Mouse (Mus musculus): Measurements from ENCODE around the gene Pigl. TPM values are rescaled to one million over a fixed set of nuclear protein-coding genes. Genes with fewer than 3 reads are reported as not detected.
A peak's percentile ranks its signal among the peaks of the same experiment; 100 is the strongest.
"Not testable (repeated sequence)": the region's sequence is repeated elsewhere in the genome, so short reads cannot be mapped to it uniquely, and the experiment has no call there.

The Pigl gene
- polyA plus RNA-seq, 1 experiment from 2014 or later = 12.1 TPM

- H3K4me2 ChIP-seq (ENCODE audit: low read depth, low read length) = peak overlapping the region; percentile 62
- H3K9me3 ChIP-seq (replicated peaks; ENCODE audit: control insufficient read depth, low read length) = no peaks in the 10 kb centered on the region
- WGBS = under 1% methylated on average over 9 of the region's 9 CpGs
- H3K9ac ChIP-seq (replicated peaks; ENCODE audit: low read length) = peak overlapping the region; percentile 98
- peak overlapping the region; percentile 94 for H3K4me3 ChIP-seq (ENCODE audit: low read depth, low read length)
- no peaks in the 10 kb centered on the region for H3K27me3 ChIP-seq (ENCODE audit: control insufficient read depth, insufficient read depth, low read length)
- DNase-seq (ENCODE audit: low spot score) (no peak), ATAC-seq (replicated peaks; ENCODE audit: insufficient number of reproducible peaks, low FRiP score, low TSS enrichment, low read depth) (no peak)
- H3K27ac ChIP-seq (replicated peaks; ENCODE audit: low read depth, low read length) = peak overlapping the region; percentile 94
- no peaks in the 10 kb centered on the region for H3K36me3 ChIP-seq (replicated peaks; ENCODE audit: control insufficient read depth, insufficient read depth, low read depth, low read length)
- no peaks in the 10 kb centered on the region for H3K4me1 ChIP-seq (ENCODE audit: control insufficient read depth, insufficient read depth, low read length)
These were observed 520 bp downstream of the Pigl start for GRCm38 (mm10) chr11:62458780-62459179.

GRCm38 (mm10) chr11:62462529-62462928, 4.3 kb downstream of the Pigl start:
- not testable (repeated sequence) for H3K27ac ChIP-seq (replicated peaks; ENCODE audit: low read depth, low read length); H3K9ac ChIP-seq (replicated peaks; ENCODE audit: low read length); H3K27me3 ChIP-seq (ENCODE audit: control insufficient read depth, insufficient read depth, low read length); H3K4me3 ChIP-seq (ENCODE audit: low read depth, low read length); H3K4me2 ChIP-seq (ENCODE audit: low read depth, low read length); DNase-seq (ENCODE audit: low spot score); H3K36me3 ChIP-seq (replicated peaks; ENCODE audit: control insufficient read depth, insufficient read depth, low read depth, low read length); H3K4me1 ChIP-seq (ENCODE audit: control insufficient read depth, insufficient read depth, low read length); H3K9me3 ChIP-seq (replicated peaks; ENCODE audit: control insufficient read depth, low read length); ATAC-seq (replicated peaks; ENCODE audit: insufficient number of reproducible peaks, low FRiP score, low TSS enrichment, low read depth)
- WGBS = 97% methylated on average over 1 of the region's 1 CpGs

GRCm38 (mm10) chr11:62463225-62463915, 5.1 kb downstream of the Pigl start:
- Histone ChIP-seq H3K4me3 (ENCODE audit: low read depth, low read length) (no peak overlapping the region), H3K27ac (replicated peaks; ENCODE audit: low read depth, low read length) (no peak overlapping the region), H3K9me3 (replicated peaks; ENCODE audit: control insufficient read depth, low read length) (no peaks in the 10 kb centered on the region), H3K4me1 (ENCODE audit: control insufficient read depth, insufficient read depth, low read length) (no peaks in the 10 kb centered on the region), H3K4me2 (ENCODE audit: low read depth, low read length) (no peak overlapping the region), H3K27me3 (ENCODE audit: control insufficient read depth, insufficient read depth, low read length) (no peaks in the 10 kb centered on the region), H3K9ac (replicated peaks; ENCODE audit: low read length) (no peak overlapping the region), H3K36me3 (replicated peaks; ENCODE audit: control insufficient read depth, insufficient read depth, low read depth, low read length) (no peaks in the 10 kb centered on the region)
- WGBS = 75% methylated on average over 2 of the region's 2 CpGs
- no peak for ATAC-seq (replicated peaks; ENCODE audit: insufficient number of reproducible peaks, low FRiP score, low TSS enrichment, low read depth)
- no peak for DNase-seq (ENCODE audit: low spot score)

GRCm38 (mm10) chr11:62464696-62465095, 6.4 kb downstream of the Pigl start:
- H3K9me3 ChIP-seq (replicated peaks; ENCODE audit: control insufficient read depth, low read length) = no peaks in the 10 kb centered on the region
- H3K4me2 ChIP-seq (ENCODE audit: low read depth, low read length) = no peak overlapping the region
- H3K9ac ChIP-seq (replicated peaks; ENCODE audit: low read length) = no peak overlapping the region
- H3K4me1 ChIP-seq (ENCODE audit: control insufficient read depth, insufficient read depth, low read length) = no peaks in the 10 kb centered on the region
- 96% methylated on average over 3 of the region's 3 CpGs for WGBS
- no peaks in the 10 kb centered on the region for H3K27me3 ChIP-seq (ENCODE audit: control insufficient read depth, insufficient read depth, low read length)
- H3K4me3 ChIP-seq (ENCODE audit: low read depth, low read length) = no peak overlapping the region
- H3K27ac ChIP-seq (replicated peaks; ENCODE audit: low read depth, low read length) = no peak overlapping the region
- H3K36me3 ChIP-seq (replicated peaks; ENCODE audit: control insufficient read depth, insufficient read depth, low read depth, low read length) = no peaks in the 10 kb centered on the region
- DNase-seq (ENCODE audit: low spot score) = no peak
- ATAC-seq (replicated peaks; ENCODE audit: insufficient number of reproducible peaks, low FRiP score, low TSS enrichment, low read depth) = no peak

- H3K9ac ChIP-seq (replicated peaks; ENCODE audit: low read length) = no peak overlapping the region
- H3K36me3 ChIP-seq (replicated peaks; ENCODE audit: control insufficient read depth, insufficient read depth, low read depth, low read length) = no peaks in the 10 kb centered on the region
- ATAC-seq (replicated peaks; ENCODE audit: insufficient number of reproducible peaks, low FRiP score, low TSS enrichment, low read depth) (no peak), DNase-seq (ENCODE audit: low spot score) (no peak)
- H3K4me2 ChIP-seq (ENCODE audit: low read depth, low read length) = no peak overlapping the region
- WGBS = 96% methylated on average over 3 of the region's 3 CpGs
- H3K4me3 ChIP-seq (ENCODE audit: low read depth, low read length) = no peak overlapping the region
- H3K27ac ChIP-seq (replicated peaks; ENCODE audit: low read depth, low read length) = no peak overlapping the region
- no peaks in the 10 kb centered on the region for H3K4me1 ChIP-seq (ENCODE audit: control insufficient read depth, insufficient read depth, low read length)
- no peaks in the 10 kb centered on the region for H3K27me3 ChIP-seq (ENCODE audit: control insufficient read depth, insufficient read depth, low read length)
- no peaks in the 10 kb centered on the region for H3K9me3 ChIP-seq (replicated peaks; ENCODE audit: control insufficient read depth, low read length)
These were observed 7.6 kb downstream of the Pigl start for GRCm38 (mm10) chr11:62465849-62466248.

- no peaks in the 10 kb centered on the region for H3K4me1 ChIP-seq (ENCODE audit: control insufficient read depth, insufficient read depth, low read length)
- H3K4me3 ChIP-seq (ENCODE audit: low read depth, low read length) = no peak overlapping the region
- H3K4me2 ChIP-seq (ENCODE audit: low read depth, low read length) = no peak overlapping the region
- DNase-seq (ENCODE audit: low spot score) (no peak), ATAC-seq (replicated peaks; ENCODE audit: insufficient number of reproducible peaks, low FRiP score, low TSS enrichment, low read depth) (no peak)
- 85% methylated on average over 3 of the region's 3 CpGs for WGBS
- H3K9me3 ChIP-seq (replicated peaks; ENCODE audit: control insufficient read depth, low read length) = no peaks in the 10 kb centered on the region
- no peaks in the 10 kb centered on the region for H3K27me3 ChIP-seq (ENCODE audit: control insufficient read depth, insufficient read depth, low read length)
- no peak overlapping the region for H3K27ac ChIP-seq (replicated peaks; ENCODE audit: low read depth, low read length)
- H3K9ac ChIP-seq (replicated peaks; ENCODE audit: low read length) = no peak overlapping the region
- H3K36me3 ChIP-seq (replicated peaks; ENCODE audit: control insufficient read depth, insufficient read depth, low read depth, low read length) = no peaks in the 10 kb centered on the region
These were observed 8.3 kb downstream of the Pigl start for GRCm38 (mm10) chr11:62466546-62466945.

GRCm38 (mm10) chr11:62467289-62467688, 9.0 kb downstream of the Pigl start:
- ATAC-seq (replicated peaks; ENCODE audit: insufficient number of reproducible peaks, low FRiP score, low TSS enrichment, low read depth); DNase-seq (ENCODE audit: low spot score); H3K27ac ChIP-seq (replicated peaks; ENCODE audit: low read depth, low read length); H3K9ac ChIP-seq (replicated peaks; ENCODE audit: low read length); H3K36me3 ChIP-seq (replicated peaks; ENCODE audit: control insufficient read depth, insufficient read depth, low read depth, low read length); H3K27me3 ChIP-seq (ENCODE audit: control insufficient read depth, insufficient read depth, low read length); H3K4me2 ChIP-seq (ENCODE audit: low read depth, low read length); H3K4me1 ChIP-seq (ENCODE audit: control insufficient read depth, insufficient read depth, low read length); H3K9me3 ChIP-seq (replicated peaks; ENCODE audit: control insufficient read depth, low read length); H3K4me3 ChIP-seq (ENCODE audit: low read depth, low read length): not testable (repeated sequence)

GRCm38 (mm10) chr11:62470451-62470850, 12.2 kb downstream of the Pigl start:
- H3K4me2 ChIP-seq (ENCODE audit: low read depth, low read length) = no peak overlapping the region
- H3K9me3 ChIP-seq (replicated peaks; ENCODE audit: control insufficient read depth, low read length) = no peaks in the 10 kb centered on the region
- H3K36me3 ChIP-seq (replicated peaks; ENCODE audit: control insufficient read depth, insufficient read depth, low read depth, low read length) = no peaks in the 10 kb centered on the region
- no peak for DNase-seq (ENCODE audit: low spot score)
- WGBS = 88% methylated on average over 6 of the region's 6 CpGs
- no peaks in the 10 kb centered on the region for H3K27me3 ChIP-seq (ENCODE audit: control insufficient read depth, insufficient read depth, low read length)
- H3K4me1 ChIP-seq (ENCODE audit: control insufficient read depth, insufficient read depth, low read length) = no peaks in the 10 kb centered on the region
- ATAC-seq (replicated peaks; ENCODE audit: insufficient number of reproducible peaks, low FRiP score, low TSS enrichment, low read depth) = no peak
- no peak overlapping the region for H3K4me3 ChIP-seq (ENCODE audit: low read depth, low read length)
- no peak overlapping the region for H3K27ac ChIP-seq (replicated peaks; ENCODE audit: low read depth, low read length)
- H3K9ac ChIP-seq (replicated peaks; ENCODE audit: low read length) = no peak overlapping the region
